Mouse (Mus musculus) stomach, embryonic 15.5 days (tissue): ENCODE data around the gene Agap1. TPM values are rescaled to one million over a fixed set of nuclear protein-coding genes. Genes with fewer than 3 reads are reported as not detected.

Experiments used
- ATAC-seq: fragments of 200-750 bp; cut with Nextera tagmentation; 2 replicates; pipeline ENCODE4 v1.8.0; 2017; ENCODE audit warnings: low read depth, moderate number of reproducible peaks, moderate TSS enrichment; ENCODE audit not compliant: insufficient read depth, low FRiP score
- H3K27ac ChIP-seq: fragments of 300-500 bp; sonication (generic); 2 replicates; pipeline ENCODE4 v1.5.1; 2015; ENCODE audit warnings: mild to moderate bottlenecking, inconsistent platforms
- H3K27me3 ChIP-seq: fragments of 300-500 bp; sonication (generic); replicated peaks from 2 replicates; pipeline ENCODE4 v1.6.1; 2015; ENCODE audit warnings: inconsistent platforms
- H3K36me3 ChIP-seq: fragments of 300-500 bp; sonication (generic); 2 replicates; pipeline ENCODE4 v1.6.1; 2015; ENCODE audit warnings: inconsistent platforms
- H3K4me1 ChIP-seq: fragments of 300-500 bp; sonication (generic); 2 replicates; pipeline ENCODE4 v1.6.1; 2015; ENCODE audit warnings: inconsistent platforms
- H3K4me2 ChIP-seq: fragments of 300-500 bp; sonication (generic); 2 replicates; pipeline ENCODE4 v1.6.1; 2015; ENCODE audit warnings: mild to moderate bottlenecking, inconsistent platforms
- H3K4me3 ChIP-seq: fragments of 300-500 bp; sonication (generic); replicated peaks from 2 replicates; pipeline ENCODE4 v1.5.1; 2015; ENCODE audit warnings: inconsistent platforms
- H3K9ac ChIP-seq: fragments of 300-500 bp; sonication (generic); 2 replicates; pipeline ENCODE4 v1.6.1; 2015; ENCODE audit warnings: inconsistent platforms
- H3K9me3 ChIP-seq: fragments of 300-500 bp; sonication (generic); 2 replicates; pipeline ENCODE4 v1.6.1; 2016; ENCODE audit warnings: inconsistent platforms
- WGBS: fragments of 180-500 bp; shearing (Covaris S2); methylation state at CpG from one replicate; pipeline ENCODE4 v1.1.7; 2015; 5-methylcytosine and 5-hydroxymethylcytosine counted together
- polyA plus RNA-seq: library from polyadenylated mRNA; unstranded; fragments of >200 nt; fragmentation: Nextera tagmentation; extraction: Ambion mirVana; gene quantifications from 2 replicates; pipeline ENCODE4 v1.2.1, GENCODE M21; 2015

Gene Agap1
- polyA plus RNA-seq, 1 experiment from 2014 or later = 9.3 TPM

- no peak overlapping the region for H3K4me3 ChIP-seq
- H3K9ac ChIP-seq = no peak overlapping the region
- no peaks in the 10 kb centered on the region for H3K4me1 ChIP-seq
- no peaks in the 10 kb centered on the region for H3K27me3 ChIP-seq
- H3K4me2 ChIP-seq = no peak overlapping the region
- no peak overlapping the region for H3K27ac ChIP-seq
- ATAC-seq = no peak
- no peaks in the 10 kb centered on the region for H3K36me3 ChIP-seq
- no peaks in the 10 kb centered on the region for H3K9me3 ChIP-seq
- WGBS = 82% methylated on average over 4 of the region's 4 CpGs
These were observed 262.5 kb downstream of the Agap1 start for GRCm38 (mm10) chr1:89717100-89717499.

- Histone ChIP-seq H3K27me3 (no peaks in the 10 kb centered on the region), H3K9me3 (no peaks in the 10 kb centered on the region), H3K4me2 (no peak overlapping the region), H3K4me1 (no peaks in the 10 kb centered on the region), H3K4me3 (no peak overlapping the region), H3K36me3 (no peaks in the 10 kb centered on the region), H3K27ac (no peak overlapping the region), H3K9ac (no peak overlapping the region)
- ATAC-seq = no peak
- WGBS = 52% methylated on average over 7 of the region's 7 CpGs
These were observed 264.3 kb downstream of the Agap1 start for GRCm38 (mm10) chr1:89718782-89719403.

GRCm38 (mm10) chr1:89724141-89724540, 269.5 kb downstream of the Agap1 start:
- Histone ChIP-seq H3K36me3 (0 out of 2 replicates have a peak, but pooled peaks cover 5% of the 10 kb centered on the region), H3K4me2 (no peak overlapping the region), H3K9me3 (no peaks in the 10 kb centered on the region), H3K27ac (no peak overlapping the region), H3K4me1 (no peaks in the 10 kb centered on the region), H3K27me3 (no peaks in the 10 kb centered on the region), H3K4me3 (no peak overlapping the region), H3K9ac (no peak overlapping the region)
- 43% methylated on average over 3 of the region's 3 CpGs for WGBS
- ATAC-seq = no peak

- Histone ChIP-seq H3K9ac (no peak overlapping the region), H3K4me3 (no peak overlapping the region), H3K36me3 (0 out of 2 replicates have a peak, but pooled peaks cover 5% of the 10 kb centered on the region), H3K4me1 (no peaks in the 10 kb centered on the region), H3K4me2 (no peak overlapping the region), H3K9me3 (no peaks in the 10 kb centered on the region), H3K27me3 (no peaks in the 10 kb centered on the region), H3K27ac (no peak overlapping the region)
- ATAC-seq = no peak
- 51% methylated on average over 6 of the region's 6 CpGs for WGBS
These were observed 269.9 kb downstream of the Agap1 start for GRCm38 (mm10) chr1:89724555-89724954.

GRCm38 (mm10) chr1:89724957-89725356, 270.4 kb downstream of the Agap1 start:
- Histone ChIP-seq H3K27me3 (no peaks in the 10 kb centered on the region), H3K9ac (no peak overlapping the region), H3K27ac (no peak overlapping the region), H3K4me1 (no peaks in the 10 kb centered on the region), H3K9me3 (no peaks in the 10 kb centered on the region), H3K4me2 (no peak overlapping the region), H3K36me3 (0 out of 2 replicates have a peak, but pooled peaks cover 5% of the 10 kb centered on the region), H3K4me3 (no peak overlapping the region)
- ATAC-seq = no peak
- WGBS = 59% methylated on average over 9 of the region's 9 CpGs

- H3K4me2 ChIP-seq = no peak overlapping the region
- H3K9ac ChIP-seq = no peak overlapping the region
- 94% methylated on average over 6 of the region's 6 CpGs for WGBS
- H3K9me3 ChIP-seq = no peaks in the 10 kb centered on the region
- H3K4me3 ChIP-seq = no peak overlapping the region
- H3K27me3 ChIP-seq = no peaks in the 10 kb centered on the region
- H3K36me3 ChIP-seq = 0 out of 2 replicates have a peak, but pooled peaks cover 5% of the 10 kb centered on the region
- no peak for ATAC-seq
- H3K4me1 ChIP-seq = no peaks in the 10 kb centered on the region
- no peak overlapping the region for H3K27ac ChIP-seq
These were observed 273.9 kb downstream of the Agap1 start for GRCm38 (mm10) chr1:89728481-89728880.

GRCm38 (mm10) chr1:89730589-89731195, 276.1 kb downstream of the Agap1 start:
- H3K9me3 ChIP-seq = no peaks in the 10 kb centered on the region
- H3K27ac ChIP-seq = no peak overlapping the region
- no peak overlapping the region for H3K4me2 ChIP-seq
- no peak overlapping the region for H3K4me3 ChIP-seq
- no peak for ATAC-seq
- no peak overlapping the region for H3K9ac ChIP-seq
- H3K27me3 ChIP-seq = no peaks in the 10 kb centered on the region
- whole genome bisulfite sequencing = 77% methylated on average over 13 of the region's 13 CpGs
- H3K36me3 ChIP-seq = 0 out of 2 replicates have a peak, but pooled peaks cover 5% of the 10 kb centered on the region
- no peaks in the 10 kb centered on the region for H3K4me1 ChIP-seq

GRCm38 (mm10) chr1:89734368-89734767, 279.8 kb downstream of the Agap1 start:
- WGBS = 69% methylated on average over 9 of the region's 9 CpGs
- no peak overlapping the region for H3K4me2 ChIP-seq
- no peak overlapping the region for H3K4me3 ChIP-seq
- no peak overlapping the region for H3K27ac ChIP-seq
- no peaks in the 10 kb centered on the region for H3K36me3 ChIP-seq
- H3K9ac ChIP-seq = no peak overlapping the region
- H3K4me1 ChIP-seq = no peaks in the 10 kb centered on the region
- no peak for ATAC-seq
- H3K27me3 ChIP-seq = no peaks in the 10 kb centered on the region
- no peaks in the 10 kb centered on the region for H3K9me3 ChIP-seq

- no peak overlapping the region for H3K9ac ChIP-seq
- no peak overlapping the region for H3K27ac ChIP-seq
- H3K4me3 ChIP-seq = no peak overlapping the region
- no peak for ATAC-seq
- no peaks in the 10 kb centered on the region for H3K27me3 ChIP-seq
- no peaks in the 10 kb centered on the region for H3K36me3 ChIP-seq
- 84% methylated on average over 6 of the region's 6 CpGs for WGBS
- H3K9me3 ChIP-seq = no peaks in the 10 kb centered on the region
- no peak overlapping the region for H3K4me2 ChIP-seq
- no peaks in the 10 kb centered on the region for H3K4me1 ChIP-seq
These were observed 280.5 kb downstream of the Agap1 start for GRCm38 (mm10) chr1:89735146-89735545.

- no peaks in the 10 kb centered on the region for H3K27me3 ChIP-seq
- no peak overlapping the region for H3K4me3 ChIP-seq
- no peaks in the 10 kb centered on the region for H3K4me1 ChIP-seq
- 0 out of 2 replicates have a peak, but pooled peaks cover 2% of the 10 kb centered on the region for H3K36me3 ChIP-seq
- no peak overlapping the region for H3K9ac ChIP-seq
- no peak overlapping the region for H3K4me2 ChIP-seq
- no peaks in the 10 kb centered on the region for H3K9me3 ChIP-seq
- H3K27ac ChIP-seq = no peak overlapping the region
- no peak for ATAC-seq
- 90% methylated on average over 6 of the region's 6 CpGs for WGBS
These were observed 281.4 kb downstream of the Agap1 start for GRCm38 (mm10) chr1:89736021-89736420.

GRCm38 (mm10) chr1:89739067-89739774, 284.6 kb downstream of the Agap1 start:
- Histone ChIP-seq H3K9me3 (no peaks in the 10 kb centered on the region), H3K27me3 (no peaks in the 10 kb centered on the region), H3K4me1 (no peaks in the 10 kb centered on the region), H3K36me3 (peaks cover 10% of the 10 kb centered on the region; the same call in 1 of the 2 replicates), H3K27ac (no peak overlapping the region), H3K4me3 (no peak overlapping the region), H3K4me2 (no peak overlapping the region), H3K9ac (no peak overlapping the region)
- no peak for ATAC-seq
- WGBS = 76% methylated on average over 17 of the region's 17 CpGs

GRCm38 (mm10) chr1:89739775-89740099, 285.1 kb downstream of the Agap1 start:
- H3K4me2 ChIP-seq = no peak overlapping the region
- no peaks in the 10 kb centered on the region for H3K4me1 ChIP-seq
- H3K36me3 ChIP-seq = peaks cover 10% of the 10 kb centered on the region; the same call in 1 of the 2 replicates
- no peak for ATAC-seq
- H3K27ac ChIP-seq = no peak overlapping the region
- H3K9me3 ChIP-seq = no peaks in the 10 kb centered on the region
- H3K27me3 ChIP-seq = no peaks in the 10 kb centered on the region
- WGBS = 51% methylated on average over 3 of the region's 3 CpGs
- no peak overlapping the region for H3K9ac ChIP-seq
- no peak overlapping the region for H3K4me3 ChIP-seq
